Mouse (Mus musculus): Measurements from ENCODE around the gene Tle3.

DNA sequence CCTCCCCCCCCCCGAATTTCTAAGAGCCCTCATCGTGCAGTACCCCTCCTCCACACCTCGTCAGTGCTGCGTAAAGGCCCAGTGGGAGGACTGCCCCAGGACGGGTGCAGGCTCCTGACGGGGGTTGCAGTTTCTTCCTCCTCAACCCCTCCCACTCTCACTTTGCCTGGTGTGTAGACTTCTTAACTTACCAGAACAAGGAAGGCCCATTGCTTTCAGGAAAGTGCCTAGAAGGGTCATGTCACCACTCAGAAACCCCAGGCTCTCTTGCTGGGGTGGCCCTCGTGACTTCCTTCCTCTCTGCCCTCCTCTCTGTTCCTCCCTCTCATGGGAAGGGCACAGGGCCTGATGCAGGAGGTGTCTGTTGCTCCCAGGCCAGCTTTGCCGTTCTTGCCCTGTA, 13.6 kb downstream of the Tle3 start:
- TF ChIP-seq POLR2A (IDR thresholded peaks at IDR 0.05; ENCODE audit: borderline replicate concordance, control insufficient read depth, low read depth, low read length) (no peak), CTCF (IDR thresholded peaks at IDR 0.05; ENCODE audit: control insufficient read depth, insufficient read depth, low read length) (no peak)

All from bone marrow, adult 2 months (tissue).